Mouse (Mus musculus): ENCODE measurements around the gene Adamtsl5. TPM values are rescaled to one million over a fixed set of nuclear protein-coding genes. Genes with fewer than 3 reads are reported as not detected.

Gene Adamtsl5
- total RNA-seq, 2 experiments from 2014 or later = 36.9 to 42.9 TPM

DNA sequence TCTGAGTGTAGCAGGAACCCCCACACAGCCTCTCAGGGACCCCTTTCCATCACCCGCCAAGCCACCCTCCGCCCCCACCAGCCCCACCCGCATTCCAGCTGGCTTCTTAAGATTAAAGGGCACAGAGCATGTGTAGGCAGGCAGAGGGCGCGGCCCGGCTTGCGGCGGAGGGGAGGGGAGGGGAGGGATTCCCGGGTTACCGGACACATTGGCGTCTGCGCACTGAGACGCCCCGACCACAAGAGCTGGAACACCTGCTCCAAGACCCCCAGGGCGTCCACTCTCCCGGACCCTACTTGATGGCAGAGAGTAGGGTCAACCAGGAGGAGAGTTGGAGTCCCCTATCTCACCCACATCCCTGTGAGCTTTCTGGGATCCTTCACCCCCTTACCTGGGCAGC is 3.1 kb downstream of the Adamtsl5 start:
- DNase-seq = no peak
- intact Hi-C loops (cut with DNase I) = loop anchor here (10.0 kb wide), 1 partner anchor 170 kb away; the partner anchor contains the start of genes 1600002K03Rik and Efna2

GRCm38 (mm10) chr10:80344131-80344661 is 4.0 kb downstream of the Adamtsl5 start:
- peak in 1 of 2 experiments; percentile 44 for DNase-seq
- intact Hi-C loops (cut with DNase I) = loop anchor here (10.0 kb wide), 1 partner anchor 169 kb away; the partner anchor contains the start of genes 1600002K03Rik and Efna2

DNA sequence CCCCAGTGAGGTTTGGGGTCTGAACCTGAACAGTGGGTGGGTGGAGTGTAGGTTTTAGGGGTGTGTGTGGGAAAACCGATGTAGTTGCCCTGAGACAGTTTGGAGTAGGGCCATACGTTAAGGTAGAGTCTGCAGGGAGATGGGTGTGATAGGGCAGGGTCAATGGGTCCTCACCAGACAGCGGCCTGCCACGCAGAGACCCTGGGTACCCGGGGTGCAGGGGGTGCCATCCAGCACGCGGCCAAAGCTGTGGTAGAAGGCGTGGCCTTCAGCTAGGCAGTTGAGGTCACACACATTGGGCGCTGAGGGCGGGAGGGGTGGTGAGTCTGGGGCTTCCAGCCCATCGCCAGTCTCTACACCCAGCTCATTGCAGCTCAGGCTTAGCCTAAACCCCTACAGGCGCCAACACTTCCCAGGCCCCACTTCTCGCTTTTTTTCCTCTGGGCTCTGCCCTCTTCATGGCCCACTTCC is 4.8 kb downstream of the Adamtsl5 start:
- no peak for DNase-seq
- intact Hi-C loops (cut with DNase I) = loop anchor here (10.0 kb wide), 1 partner anchor 169 kb away; the partner anchor contains the start of genes 1600002K03Rik and Efna2

- DNase-seq = peak; percentile 53 to 62
- intact Hi-C loops (cut with DNase I) = loop anchor here (10.0 kb wide), 1 partner anchor 168 kb away; the partner anchor contains the start of genes 1600002K03Rik and Efna2
Measured at GRCm38 (mm10) chr10:80342749-80343424, 5.3 kb downstream of the Adamtsl5 start.

- intact Hi-C loops (cut with DNase I) = loop anchor here (10.0 kb wide), 1 partner anchor 168 kb away; the partner anchor contains the start of genes 1600002K03Rik and Efna2
- DNase-seq = no peak
Measured at GRCm38 (mm10) chr10:80342305-80342748, 5.9 kb downstream of the Adamtsl5 start.

DNA sequence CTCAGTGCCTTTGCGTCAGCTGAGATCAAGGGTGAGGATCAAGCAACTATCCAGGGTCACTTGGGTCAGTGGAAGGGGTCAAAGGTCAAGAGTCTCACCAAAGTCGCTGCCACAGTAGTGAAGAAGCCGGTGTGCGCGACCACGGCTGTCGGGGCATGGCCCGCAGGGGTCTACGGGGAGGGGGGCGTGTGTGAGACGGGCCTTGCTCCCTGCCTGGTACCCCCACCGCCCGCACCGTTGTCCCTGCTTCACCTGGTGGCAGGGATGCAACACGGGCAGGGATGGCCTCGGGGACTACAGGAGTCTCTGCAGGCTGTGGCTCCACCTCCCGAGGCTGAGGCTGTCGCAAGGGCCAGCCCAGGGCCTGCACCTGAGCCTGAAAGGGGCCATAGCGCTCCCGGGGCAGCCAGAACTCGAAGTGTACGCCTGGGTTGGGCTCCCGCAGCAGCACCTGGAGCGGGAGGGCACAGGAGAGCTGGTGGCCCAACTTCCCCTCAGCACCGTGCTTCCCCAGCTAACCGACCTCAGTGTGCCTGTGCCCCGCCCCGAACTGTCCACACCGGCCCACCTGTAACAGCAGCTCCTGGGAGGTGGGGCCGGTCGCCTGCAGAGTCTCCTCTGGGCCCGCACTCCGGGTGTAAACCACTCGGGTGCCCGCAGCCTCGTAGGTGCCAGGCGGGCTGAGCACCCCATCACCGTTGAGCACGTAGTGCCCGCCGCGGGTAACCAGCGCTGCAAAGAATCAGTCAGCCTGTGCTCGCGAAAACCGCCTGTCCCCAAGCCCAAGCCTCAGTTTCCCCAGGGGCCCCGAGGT is 6.5 kb downstream of the Adamtsl5 start:
- intact Hi-C loops (cut with DNase I) = loop anchor here (10.0 kb wide), 1 partner anchor 167 kb away; the partner anchor contains the start of genes 1600002K03Rik and Efna2
- DNase-seq = no peak

DNA sequence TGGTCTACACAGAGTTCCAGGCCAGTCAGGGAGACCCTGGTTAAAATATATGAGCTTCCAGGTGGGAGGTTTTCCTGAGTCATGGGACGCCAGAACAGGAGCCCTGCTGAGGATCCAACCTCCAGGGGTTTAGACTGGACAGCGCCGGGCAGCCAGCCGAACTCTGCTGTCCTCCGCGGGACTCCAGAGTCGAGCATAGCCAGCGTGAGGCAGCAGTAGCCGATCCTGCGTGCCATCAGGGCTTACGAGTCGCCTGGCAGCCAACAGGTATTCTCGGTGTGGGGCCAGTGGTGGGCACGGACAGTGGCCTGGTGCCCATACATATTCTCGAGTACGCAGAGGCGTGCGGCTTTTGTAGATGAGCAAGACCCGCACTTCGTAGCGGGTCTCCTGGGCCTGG is 7.2 kb downstream of the Adamtsl5 start:
- intact Hi-C loops (cut with DNase I) = loop anchor here (10.0 kb wide), 1 partner anchor 166 kb away; the partner anchor contains the start of genes 1600002K03Rik and Efna2
- DNase-seq = no peak

GRCm38 (mm10) chr10:80339941-80340750 is 8.1 kb downstream of the Adamtsl5 start:
- DNase-seq = peak; percentile 88 to 94
- intact Hi-C loops (cut with DNase I) = loop anchor here (1.0 to 10.0 kb wide), 2 partner anchors 34 to 165 kb away; partner anchors contain the start of genes 1600002K03Rik and Efna2

- intact Hi-C loops (cut with DNase I) = no loop called here
- no peak for DNase-seq
Measured at GRCm38 (mm10) chr10:80336263-80336662, 11.9 kb downstream of the Adamtsl5 start.

GRCm38 (mm10) chr10:80332525-80332989 is 15.7 kb downstream of the Adamtsl5 start:
- DNase-seq = no peak
- intact Hi-C loops (cut with DNase I) = no loop called here

DNA sequence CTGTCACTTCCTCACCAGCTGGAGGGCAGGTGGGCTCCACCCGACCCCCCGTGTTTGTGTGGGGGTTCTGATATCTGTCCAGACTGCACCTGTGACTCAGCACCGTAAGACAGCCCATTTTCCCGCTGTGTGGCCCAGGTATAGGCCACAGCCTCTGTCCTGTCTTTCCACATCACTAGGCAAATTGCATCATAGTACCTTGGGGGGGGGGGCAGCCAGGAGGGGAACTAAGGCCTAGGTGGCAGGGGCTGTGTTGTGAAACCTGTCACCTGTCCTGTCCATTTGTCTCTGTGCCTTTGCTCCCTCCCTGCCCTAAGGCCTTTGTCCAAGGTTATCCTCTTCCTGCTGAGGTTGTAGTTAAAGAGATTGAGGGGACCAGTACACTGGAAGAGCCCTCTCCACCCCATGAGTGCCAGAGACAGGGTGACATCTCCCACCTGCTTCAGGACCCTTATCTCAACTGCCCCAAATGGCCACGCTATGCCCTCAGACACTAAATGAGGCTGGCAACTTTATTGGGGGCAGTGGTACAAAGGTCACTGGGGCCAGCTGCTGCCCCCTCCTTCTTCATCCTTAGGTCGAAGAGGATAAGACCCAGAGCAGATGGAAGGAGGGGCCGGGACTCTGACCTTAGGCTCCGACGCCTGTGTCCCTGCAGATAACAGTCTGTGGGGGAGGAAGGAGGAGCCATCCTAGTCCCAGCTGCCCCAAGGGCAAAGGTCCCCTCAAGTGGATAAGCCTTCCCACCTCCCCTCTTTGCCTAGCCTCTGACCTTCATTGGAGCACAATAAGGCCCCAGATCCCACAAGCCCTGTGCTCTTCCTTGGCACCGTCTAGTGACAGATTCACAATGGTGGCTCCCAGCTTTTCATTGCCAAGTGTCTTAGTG is 16.3 kb downstream of the Adamtsl5 start:
- intact Hi-C loops (cut with DNase I) = no loop called here
- DNase-seq = no peak

GRCm38 (mm10) chr10:80330888-80331287 is 17.3 kb downstream of the Adamtsl5 start:
- intact Hi-C loops (cut with DNase I) = no loop called here
- DNase-seq = no peak

DNA sequence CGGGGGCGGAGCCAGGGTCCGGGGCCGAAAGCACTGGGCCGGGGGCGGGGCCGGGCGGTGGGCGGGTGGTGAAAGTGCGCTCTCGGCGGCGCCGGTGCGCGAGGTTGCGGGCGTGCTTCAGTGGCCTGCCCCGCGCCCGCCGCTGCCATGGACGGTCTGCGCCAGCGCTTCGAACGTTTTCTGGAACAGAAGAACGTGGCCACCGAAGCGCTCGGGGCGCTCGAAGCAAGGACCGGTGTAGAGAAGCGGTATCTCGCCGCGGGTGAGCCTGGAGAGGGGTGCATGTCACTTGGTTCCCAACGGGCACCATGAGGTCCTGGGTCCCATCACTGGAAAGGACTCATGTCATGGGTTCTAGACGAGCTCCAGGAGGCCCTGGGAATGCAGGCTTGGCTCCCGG is 18.1 kb downstream of the Adamtsl5 start:
- no peak for DNase-seq
- intact Hi-C loops (cut with DNase I) = no loop called here

DNA sequence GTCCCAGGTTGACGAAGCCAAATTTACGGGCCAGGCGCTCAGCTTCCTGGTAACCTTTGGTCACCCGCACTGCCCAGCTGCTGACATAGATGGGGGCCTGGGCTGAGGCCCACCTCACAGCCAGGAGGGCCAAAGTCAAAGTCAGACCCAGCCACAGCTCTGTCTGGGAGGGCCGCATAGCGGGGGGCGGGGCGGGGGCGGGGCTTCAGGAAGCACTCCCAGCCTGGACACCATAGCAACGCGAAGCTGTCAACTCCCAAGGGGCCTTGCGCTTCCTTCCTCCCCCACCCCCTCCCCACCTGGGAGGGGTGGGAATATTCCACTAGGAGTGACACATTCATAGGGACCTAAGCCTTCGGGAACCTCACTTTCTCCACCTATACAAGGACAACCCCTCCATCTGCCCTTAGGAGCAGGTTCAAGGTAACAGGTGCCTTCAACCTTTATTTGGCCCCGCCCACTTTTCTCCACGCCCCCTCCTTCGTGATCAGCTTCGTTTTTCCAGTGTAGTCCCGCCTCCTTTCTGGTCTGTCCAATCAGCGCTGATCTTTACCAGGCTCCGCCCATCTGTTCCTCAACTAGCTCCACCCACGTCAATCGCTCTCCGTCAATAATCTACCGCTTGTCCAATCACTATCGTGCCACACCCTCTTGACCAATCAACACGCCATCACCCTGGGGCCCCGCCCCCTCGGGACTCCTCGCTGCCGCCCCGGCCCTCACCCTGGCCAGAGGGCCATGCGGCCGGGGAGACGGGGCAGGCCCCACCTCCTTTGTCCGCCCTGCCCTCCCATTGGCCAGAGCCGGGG is 18.7 kb downstream of the Adamtsl5 start, which contains the start of the genes Pcsk4 and Reep6:
Pcsk4 (minus strand) TSS at position 226 of the 809 bp plus-strand sequence.
Reep6 (plus strand) TSS at position 681 of the 809 bp plus-strand sequence.
- intact Hi-C loops (cut with DNase I) = no loop called here
- DNase-seq = peak; percentile 93 to 94

DNA sequence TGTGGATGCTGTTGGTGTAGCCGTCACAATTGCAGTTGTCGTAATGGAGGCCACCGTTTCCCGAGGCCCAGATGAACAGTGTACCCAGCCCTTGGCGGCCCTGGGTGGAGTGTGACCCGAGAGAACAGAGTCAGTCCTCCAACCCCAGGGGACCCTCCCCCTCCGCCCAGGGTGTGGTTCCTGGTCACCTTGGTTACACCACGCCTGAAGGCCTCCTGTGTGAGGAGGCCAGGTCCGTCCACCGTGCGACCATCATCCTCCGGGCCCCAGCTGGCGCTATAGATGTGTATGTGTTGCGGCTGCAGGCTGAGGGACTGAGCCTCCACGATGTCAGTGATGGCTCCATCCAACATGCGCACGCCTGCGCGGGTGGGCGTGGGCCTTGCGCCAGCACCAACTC is 23.2 kb downstream of the Adamtsl5 start:
- intact Hi-C loops (cut with DNase I) = no loop called here
- DNase-seq = no peak

GRCm38 (mm10) chr10:80324120-80325037 is 23.8 kb downstream of the Adamtsl5 start:
- no peak for DNase-seq
- intact Hi-C loops (cut with DNase I) = no loop called here
